Mouse (Mus musculus): ENCODE measurements at regions not wholly inside any gene's neighbourhood (a gene's known extent, or its start where the extent isn't known, plus 50 kb on each side); places are given as distances from the start of the nearest gene placed in this dataset.

GRCm38 (mm10) chr12:30647511-30647910 is 63.3 kb downstream of the Tmem18 start:
- no peak for DNase-seq

- peak; percentile 11 for DNase-seq
Measured at GRCm38 (mm10) chr12:30651506-30651905, 67.3 kb downstream of the Tmem18 start.

- no peak for DNase-seq
Measured at GRCm38 (mm10) chr12:30654347-30655075, 70.3 kb downstream of the Tmem18 start.

- no peak for DNase-seq
Measured at GRCm38 (mm10) chr12:30655076-30655421, 70.8 kb downstream of the Tmem18 start.

GRCm38 (mm10) chr12:30678826-30679225 is 94.6 kb downstream of the Tmem18 start:
- DNase-seq, result no peak

GRCm38 (mm10) chr12:30690038-30690437 is 105.8 kb downstream of the Tmem18 start:
- DNase-seq, result no peak

- DNase-seq, result no peak
Measured at GRCm38 (mm10) chr12:30693540-30693939, 109.3 kb downstream of the Tmem18 start.

GRCm38 (mm10) chr12:30698256-30698655 is 114.0 kb downstream of the Tmem18 start:
- peak; percentile 72 for DNase-seq

GRCm38 (mm10) chr12:30703691-30704090 is 119.5 kb downstream of the Tmem18 start:
- DNase-seq, result no peak

GRCm38 (mm10) chr12:30707271-30707670 is 123.0 kb downstream of the Tmem18 start:
- no peak for DNase-seq

GRCm38 (mm10) chr12:30708635-30709181 is 124.5 kb downstream of the Tmem18 start:
- peak; percentile 18 for DNase-seq

- no peak for DNase-seq
Measured at GRCm38 (mm10) chr12:30710554-30710953, 126.3 kb downstream of the Tmem18 start.

GRCm38 (mm10) chr12:30726747-30727146 is 142.5 kb downstream of the Tmem18 start:
- DNase-seq, result no peak

- DNase-seq, result no peak
Measured at GRCm38 (mm10) chr12:30729437-30729836, 145.2 kb downstream of the Tmem18 start.

GRCm38 (mm10) chr12:30767621-30768020 is 116.5 kb upstream of the Alkal2 start:
- DNase-seq, result no peak

GRCm38 (mm10) chr12:30793371-30793770 is 90.8 kb upstream of the Alkal2 start:
- no peak for DNase-seq

GRCm38 (mm10) chr12:30816096-30816495 is 68.0 kb upstream of the Alkal2 start:
- no peak for DNase-seq

GRCm38 (mm10) chr12:30831383-30831782 is 52.7 kb upstream of the Alkal2 start:
- no peak for DNase-seq

Measured in right cerebral cortex, adult 18-20 months (tissue).